Mouse (Mus musculus) mature B cell (primary cell): ENCODE results near the gene Hint2.

Experiments used
- in situ Hi-C: fragments of 300-500 bp; cut with MboI; formaldehyde crosslinking; loops from 2 replicates; pipeline ENCODE4 v1.14.3; 2019

Hint2 gene

GRCm38 (mm10) chr4:43653161-43654015, 2.9 kb downstream of the Hint2 start, which contains the start of gene Spag8:
TSS of gene Spag8 (minus strand) at chr4:43653594.
- in situ Hi-C loops = no loop called here

- in situ Hi-C loops = no loop called here
Measured at GRCm38 (mm10) chr4:43652726-43653125, 3.5 kb downstream of the Hint2 start.

- in situ Hi-C loops = no loop called here
Measured at GRCm38 (mm10) chr4:43649783-43650182, 6.5 kb downstream of the Hint2 start.

DNA sequence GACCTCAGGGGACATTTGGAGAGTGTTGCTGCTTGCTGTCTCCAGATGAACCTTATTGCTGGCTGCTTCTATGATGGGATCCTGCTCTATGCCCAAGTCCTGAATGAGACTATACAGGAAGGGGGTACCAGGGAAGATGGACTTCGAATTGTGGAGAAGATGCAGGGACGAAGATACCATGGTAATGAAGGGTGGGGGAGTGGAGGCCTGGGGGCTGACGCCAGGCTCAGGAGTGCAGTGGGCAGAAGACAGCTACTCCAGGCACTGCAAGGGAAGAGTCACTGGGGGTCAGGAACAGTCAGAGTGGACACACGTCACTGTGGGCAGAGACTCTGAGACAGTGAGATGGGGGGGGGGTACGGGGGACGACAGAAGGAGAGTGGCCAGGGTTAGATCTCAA, 15.8 kb downstream of the Hint2 start:
- in situ Hi-C loops = no loop called here

- in situ Hi-C loops = no loop called here
Measured at GRCm38 (mm10) chr4:43640076-43640475, 16.2 kb downstream of the Hint2 start.

DNA sequence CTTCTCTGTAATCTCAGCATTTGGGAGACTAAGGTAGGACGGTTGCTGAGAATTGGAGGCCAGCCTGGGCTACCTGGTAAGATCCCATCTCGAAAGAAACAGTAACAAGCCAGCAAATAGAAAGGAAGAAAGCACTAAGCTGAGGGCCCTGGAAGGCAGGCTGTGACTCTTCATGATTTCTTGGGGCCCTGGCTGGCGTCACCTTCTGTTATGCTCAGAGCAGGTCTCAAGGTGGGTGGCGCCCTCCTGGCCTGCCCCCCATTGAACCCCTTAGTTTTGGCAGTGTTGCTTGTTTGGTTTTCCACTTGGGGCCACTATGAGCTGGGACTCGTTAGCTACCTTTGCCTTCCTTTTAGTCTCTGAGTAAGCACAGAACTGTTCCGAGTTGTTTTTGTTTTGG, 19.5 kb downstream of the Hint2 start:
- in situ Hi-C loops = no loop called here

DNA sequence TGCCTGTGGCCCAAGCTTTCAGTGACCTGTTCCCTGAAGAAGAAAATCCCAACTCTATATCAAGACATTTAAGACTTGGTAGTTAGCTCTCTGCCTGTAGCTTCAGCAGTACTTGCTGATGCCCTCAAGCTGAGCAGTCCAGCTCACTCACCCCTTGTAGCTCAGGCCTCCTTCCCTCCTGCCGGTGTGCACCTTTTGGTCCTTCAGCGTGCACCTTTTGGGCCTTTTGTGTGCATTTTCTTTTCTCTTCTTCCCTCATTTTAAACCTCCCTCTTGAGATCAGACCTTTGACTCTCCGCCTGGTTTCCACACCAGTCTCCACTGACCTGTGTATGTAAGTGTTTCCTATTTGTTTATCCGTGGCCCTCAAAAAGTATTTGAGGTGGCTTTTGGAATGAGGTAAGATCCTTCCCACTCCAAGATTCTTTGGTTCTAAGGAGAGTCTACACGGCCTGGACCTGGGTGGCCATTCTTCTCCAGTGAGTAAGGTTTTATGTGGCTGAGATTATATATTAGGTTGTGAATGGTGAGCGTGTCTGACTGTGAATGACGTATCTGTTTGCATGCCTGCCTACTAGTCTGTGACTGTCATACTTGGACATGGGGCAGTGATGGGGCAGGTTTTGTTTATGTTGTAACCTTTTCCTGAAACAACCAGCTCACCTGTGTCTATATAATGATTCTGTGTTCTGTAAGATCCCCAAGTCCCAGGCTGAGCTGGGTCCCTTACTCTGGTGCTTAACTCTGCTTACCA, 21.5 kb downstream of the Hint2 start:
- in situ Hi-C loops = no loop called here

GRCm38 (mm10) chr4:43633736-43634135, 22.5 kb downstream of the Hint2 start:
- in situ Hi-C loops = no loop called here

- in situ Hi-C loops = no loop called here
Measured at GRCm38 (mm10) chr4:43633296-43633695, 23.0 kb downstream of the Hint2 start.

GRCm38 (mm10) chr4:43631956-43632920, 24.0 kb downstream of the Hint2 start:
- in situ Hi-C loops = no loop called here

- in situ Hi-C loops = no loop called here
Measured at GRCm38 (mm10) chr4:43631046-43631955, 25.0 kb downstream of the Hint2 start, which contains the start of gene Npr2. TSS of gene Npr2 (plus strand) at chr4:43631935.

GRCm38 (mm10) chr4:43630671-43631045, 25.6 kb downstream of the Hint2 start:
- in situ Hi-C loops = no loop called here

- in situ Hi-C loops = no loop called here
Measured at GRCm38 (mm10) chr4:43630030-43630581, 26.2 kb downstream of the Hint2 start.

- in situ Hi-C loops = no loop called here
Measured at GRCm38 (mm10) chr4:43629106-43629817, 27.0 kb downstream of the Hint2 start.

- in situ Hi-C loops = no loop called here
Measured at GRCm38 (mm10) chr4:43620146-43620778, 36.0 kb downstream of the Hint2 start.

DNA sequence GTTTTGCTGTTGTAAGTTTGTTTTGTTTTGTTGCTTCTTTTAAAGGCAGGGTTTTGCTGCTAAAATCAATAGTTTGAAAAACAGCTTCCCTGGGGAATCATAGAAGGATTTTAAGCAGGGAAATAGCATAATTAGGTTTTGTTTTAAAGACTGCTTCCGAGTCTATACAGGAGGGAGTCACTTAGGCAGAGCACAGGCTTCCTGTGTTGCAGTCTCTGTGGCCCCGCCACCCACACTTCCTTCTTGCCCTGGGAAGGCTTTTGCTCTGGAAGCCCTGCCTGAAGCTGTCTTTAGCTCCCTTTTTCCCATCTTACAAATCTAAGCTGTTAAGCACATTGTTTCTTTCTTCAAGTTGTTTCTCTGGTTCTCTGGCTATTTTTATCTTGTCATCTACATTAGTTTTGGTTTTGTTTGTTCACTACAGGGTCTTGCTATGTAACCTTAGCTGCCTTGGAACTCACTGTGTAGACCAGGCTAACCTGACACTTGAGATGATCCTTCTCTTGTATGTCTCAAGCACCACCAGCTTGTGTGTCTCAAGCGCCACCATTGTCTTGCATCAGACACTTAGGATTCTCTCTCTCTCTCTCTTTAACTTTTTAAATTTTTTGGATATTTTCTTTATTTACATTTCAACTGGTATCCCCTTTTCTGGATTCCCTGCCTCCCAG, 43.1 kb downstream of the Hint2 start:
- in situ Hi-C loops = no loop called here

GRCm38 (mm10) chr4:43612534-43612933, 43.7 kb downstream of the Hint2 start:
- in situ Hi-C loops = no loop called here
